30 mouse cellular contexts compared by ENCODE assay signal in the genomic region with DNA sequence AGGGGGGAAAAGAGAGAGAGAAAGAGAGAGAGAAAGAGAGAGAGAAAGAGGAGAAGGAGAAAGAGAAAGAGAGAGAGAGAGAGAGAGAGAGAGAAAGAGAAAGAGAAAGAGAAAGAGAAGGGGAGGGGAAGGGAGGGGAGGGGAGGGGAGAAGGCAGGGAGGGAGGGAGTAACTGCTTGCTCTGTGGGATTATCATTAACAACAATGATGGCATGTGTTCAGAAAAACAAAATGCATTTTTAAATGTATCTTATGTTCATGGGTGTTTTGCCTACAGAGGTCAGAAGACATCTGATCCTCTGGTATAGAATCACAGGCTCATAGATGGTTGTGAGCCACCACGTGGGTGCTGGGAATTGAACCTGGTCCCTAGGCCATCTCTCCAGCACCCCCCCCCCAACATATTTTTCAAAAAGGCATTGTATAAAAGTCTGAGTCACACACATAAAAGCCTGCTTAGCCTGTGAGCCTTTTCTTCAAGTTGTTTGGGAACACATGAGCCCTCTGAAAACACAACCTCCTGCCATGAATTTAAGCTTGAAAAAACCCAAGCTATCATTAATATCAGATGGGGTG.
DNase-seq lines count a peak whose midpoint lies in the region; ATAC-seq and TF ChIP-seq lines count a peak whose summit lies in the region.
"Had no signal": no experiment of that assay in that cellular context is flagged by ENCODE, and none has a peak within 500 bp of the region (broad histone marks: within the 10 kb centered on the region; RNA-seq: fewer than 3 reads in every experiment).

No protein-coding gene starts in this region.

- dilution Hi-C loops in CH12.LX (cut with MboI; ENCODE audit: extremely low pct_ligation_motif_present, extremely low pct_unique_long_range_greater_than_20kb, low sequenced_read_pairs): no loop called here

- peak; percentile 74 for ATAC-seq in inflammation-experienced regulatory T-cells, adult 6 months
- ATAC-seq: hindbrain, postnatal 0 days; intestine, postnatal 0 days; midbrain, embryonic 15.5 days had no signal

- no peak for TF ChIP-seq RAD21 in CH12.LX (IDR thresholded peaks at IDR 0.05; ENCODE audit: low read depth, low read length)

- intact Hi-C loops in heart, postnatal 14 days (cut with DNase I): no loop called here

- no peak overlapping the region for H3K27ac ChIP-seq in CH12.LX (ENCODE audit: insufficient read depth, low read depth)
- H3K27ac ChIP-seq: forebrain, embryonic 12.5 days; heart, embryonic 10.5 days; heart, embryonic 15.5 days; hindbrain, embryonic 12.5 days; hindbrain, postnatal 0 days; left cerebral cortex, adult 2 months; limb, embryonic 12.5 days; liver, embryonic 15.5 days; lung, embryonic 15.5 days; midbrain, embryonic 10.5 days; midbrain, embryonic 15.5 days had no signal

- in situ Hi-C loops in CH12.LX (cut with MboI; ENCODE audit: low pct_ligation_motif_present, low pct_unique_long_range_greater_than_20kb, low sequenced_read_pairs): no loop called here

- no peaks in the 10 kb centered on the region for H3K4me1 ChIP-seq in CH12.LX (ENCODE audit: control insufficient read depth in 1 of 2, insufficient read depth in 2 of 2)
- H3K4me1 ChIP-seq: heart, embryonic 15.5 days; liver, embryonic 15.5 days; lung, embryonic 15.5 days had no signal

- no peak overlapping the region for H3K9ac ChIP-seq in CH12.LX (ENCODE audit: insufficient read depth, low read depth)
- H3K9ac ChIP-seq: forebrain, embryonic 12.5 days; heart, embryonic 15.5 days; hindbrain, embryonic 12.5 days; limb, embryonic 12.5 days; liver, embryonic 15.5 days; lung, embryonic 15.5 days; midbrain, embryonic 15.5 days had no signal

- TF ChIP-seq POLR2A in CH12.LX (IDR thresholded peaks at IDR 0.05; ENCODE audit: low read depth, low read length): no peak

- no peak for TF ChIP-seq EP300 in CH12.LX (IDR thresholded peaks at IDR 0.05; ENCODE audit: low read length)

- H3K27me3 ChIP-seq in CH12.LX (replicated peaks): no peaks in the 10 kb centered on the region
- H3K27me3 ChIP-seq: forebrain, embryonic 12.5 days; heart, embryonic 15.5 days; hindbrain, embryonic 12.5 days; limb, embryonic 12.5 days; liver, embryonic 15.5 days; lung, embryonic 15.5 days; midbrain, embryonic 15.5 days had no signal

- no peak overlapping the region for H3K4me3 ChIP-seq in CH12.LX (replicated peaks in 1 of 3; ENCODE audit: low read depth in 2 of 3, low read length in 2 of 3, poor library complexity in 1 of 3)
- H3K4me3 ChIP-seq: erythroblast, embryonic 14.5 days; forebrain, embryonic 12.5 days; heart, embryonic 10.5 days; heart, embryonic 15.5 days; hindbrain, embryonic 12.5 days; left cerebral cortex, adult 2 months; limb, embryonic 12.5 days; liver, embryonic 15.5 days; lung, embryonic 15.5 days; midbrain, embryonic 10.5 days; midbrain, embryonic 15.5 days had no signal

- H3K9me3 ChIP-seq in CH12.LX (replicated peaks; ENCODE audit: low read length): peaks cover 43% of the 10 kb centered on the region
- H3K9me3 ChIP-seq: forebrain, embryonic 12.5 days; heart, embryonic 10.5 days; heart, embryonic 15.5 days; hindbrain, embryonic 12.5 days; limb, embryonic 12.5 days; liver, embryonic 15.5 days; lung, embryonic 15.5 days; midbrain, embryonic 10.5 days; midbrain, embryonic 15.5 days had no signal

- DNase-seq in CD4-positive helper T cell, adult 2 months (ENCODE audit: low read depth, low spot score): peak; percentile 80
- DNase-seq in CH12.LX (ENCODE audit: extremely low read depth): peak; percentile 10
- DNase-seq in naive thymus-derived CD4-positive, alpha-beta T cell, adult 2 months (ENCODE audit: low read depth): peak; percentile 76
- DNase-seq in heart, postnatal 14 days: no peak
- no peak for DNase-seq in embryo, embryonic 11 days
- DNase-seq in thymus, adult 18-20 months: no peak
- no peak for DNase-seq in kidney, postnatal 25 days
- DNase-seq: adrenal gland, adult 8-10 months; cerebellum, adult 9-11 months; gastrocnemius, postnatal 14 days; heart, adult 11 months; heart, postnatal 36 days; kidney, adult 9 months; kidney, postnatal 10 days; right cerebral cortex, postnatal 4 days; thymus, postnatal 14 days had no signal

- H3K4me2 ChIP-seq in CH12.LX (ENCODE audit: insufficient read depth, low read depth, poor library complexity, severe bottlenecking): no peak overlapping the region
- H3K4me2 ChIP-seq: forebrain, embryonic 12.5 days; heart, embryonic 15.5 days; hindbrain, embryonic 12.5 days; limb, embryonic 12.5 days; liver, embryonic 15.5 days; lung, embryonic 15.5 days; midbrain, embryonic 15.5 days had no signal

- no peaks in the 10 kb centered on the region for H3K79me2 ChIP-seq in CH12.LX (replicated peaks; ENCODE audit: control insufficient read depth, extremely low read depth, insufficient read depth, poor library complexity, severe bottlenecking)

- no peaks in the 10 kb centered on the region for H3K36me3 ChIP-seq in CH12.LX (replicated peaks in 1 of 2; ENCODE audit: control insufficient read depth in 1 of 2, insufficient read depth in 1 of 2, low read length in 1 of 2)
- H3K36me3 ChIP-seq: forebrain, embryonic 12.5 days; heart, embryonic 10.5 days; heart, embryonic 15.5 days; hindbrain, embryonic 12.5 days; liver, embryonic 15.5 days; lung, embryonic 15.5 days; midbrain, embryonic 10.5 days; midbrain, embryonic 15.5 days had no signal

- TF ChIP-seq CTCF in CH12.LX (conservative IDR thresholded peaks at IDR 0.05 in 1 of 2, IDR thresholded peaks at IDR 0.05 in 1 of 2; ENCODE audit: low read depth in 2 of 2, low read length in 2 of 2): no peak

TF ChIP-seq in CH12.LX, 34 proteins besides CTCF, POLR2A, EP300 and RAD21:
- TF ChIP-seq IRF4 (IDR thresholded peaks at IDR 0.05; ENCODE audit: low read depth, low read length) (no peak), ZC3H11A (IDR thresholded peaks at IDR 0.05; ENCODE audit: low read depth, low read length) (no peak), JUND (conservative IDR thresholded peaks at IDR 0.05; ENCODE audit: low read depth, low read length) (no peak), MAX (IDR thresholded peaks at IDR 0.05; ENCODE audit: low read length) (no peak), USF1 (IDR thresholded peaks at IDR 0.05; ENCODE audit: low read depth, low read length) (no peak), NRF1 (IDR thresholded peaks at IDR 0.05; ENCODE audit: low read depth, low read length) (no peak), MEF2A (IDR thresholded peaks at IDR 0.05; ENCODE audit: borderline replicate concordance, low read depth, low read length) (no peak), PAX5 (IDR thresholded peaks at IDR 0.05; ENCODE audit: low read length) (no peak), ZNF384 (IDR thresholded peaks at IDR 0.05; ENCODE audit: low read depth, low read length) (no peak), HCFC1 (IDR thresholded peaks at IDR 0.05; ENCODE audit: low read depth, low read length) (no peak), CHD1 (IDR thresholded peaks at IDR 0.05; ENCODE audit: low read depth, low read length) (no peak), E2F4 (IDR thresholded peaks at IDR 0.05; ENCODE audit: insufficient replicate concordance, low read depth, low read length) (no peak), BHLHE40 (IDR thresholded peaks at IDR 0.05; ENCODE audit: low read depth, low read length) (no peak), ZMIZ1 (IDR thresholded peaks at IDR 0.05; ENCODE audit: low read depth, low read length) (no peak), ETS1 (conservative IDR thresholded peaks at IDR 0.05; ENCODE audit: low read depth, low read length) (no peak), TBP (conservative IDR thresholded peaks at IDR 0.05; ENCODE audit: low read depth, low read length) (no peak), MYC (IDR thresholded peaks at IDR 0.05; ENCODE audit: low read depth, low read length) (no peak), RCOR1 (conservative IDR thresholded peaks at IDR 0.05; ENCODE audit: low read depth, low read length) (no peak), MAZ (IDR thresholded peaks at IDR 0.05; ENCODE audit: low read depth, low read length) (no peak), TCF12 (IDR thresholded peaks at IDR 0.05; ENCODE audit: low read depth, low read length) (no peak)

Comparison
In these comparisons a context has a peak if more than half of its experiments do, and no peak if none do; other contexts are left out.
1. DNase-seq: peak in CD4-positive helper T cell, adult 2 months (single experiment), CH12.LX (single experiment) and naive thymus-derived CD4-positive, alpha-beta T cell, adult 2 months (single experiment); none in heart, postnatal 14 days (0 of 2), embryo, embryonic 11 days (single experiment), thymus, adult 18-20 months (0 of 2) and kidney, postnatal 25 days (0 of 2).